Mouse (Mus musculus) limb, embryonic 11.5 days (tissue): ENCODE data around the gene Serpine2. TPM values are rescaled to one million over a fixed set of nuclear protein-coding genes. Genes with fewer than 3 reads are reported as not detected.

ENCODE experiments used
- ATAC-seq: fragments of 200-750 bp; cut with Nextera tagmentation; 2 replicates; pipeline ENCODE4 v1.8.0; 2017; ENCODE audit warnings: low read depth; ENCODE audit not compliant: insufficient number of reproducible peaks, low FRiP score, low TSS enrichment
- DNase-seq: peaks from one replicate; pipeline ENCODE4 v3.0.0-alpha.2; 2015; ENCODE audit warnings: low spot score
- H3K27ac ChIP-seq: fragments of 300-500 bp; sonication (generic); replicated peaks from 2 replicates; pipeline ENCODE4 v1.5.1; 2014; ENCODE audit warnings: low read depth, mild to moderate bottlenecking, low read length
- H3K27me3 ChIP-seq: fragments of 300-500 bp; sonication (generic); 2 replicates; pipeline ENCODE4 v1.6.1; 2014; ENCODE audit warnings: mild to moderate bottlenecking, low read length, mixed read lengths; ENCODE audit not compliant: control insufficient read depth, insufficient read depth
- H3K36me3 ChIP-seq: fragments of 300-500 bp; sonication (generic); 2 replicates; pipeline ENCODE4 v1.6.1; 2014; ENCODE audit warnings: mild to moderate bottlenecking, low read length, moderate library complexity, mixed read lengths; ENCODE audit not compliant: control insufficient read depth, insufficient read depth
- H3K4me1 ChIP-seq: fragments of 300-500 bp; sonication (generic); 2 replicates; pipeline ENCODE4 v1.6.1; 2014; ENCODE audit warnings: low read length, mixed read lengths; ENCODE audit not compliant: control insufficient read depth, insufficient read depth
- H3K4me2 ChIP-seq: fragments of 300-500 bp; sonication (generic); 2 replicates; pipeline ENCODE4 v1.6.1; 2014; ENCODE audit warnings: low read depth, mild to moderate bottlenecking, moderate library complexity; ENCODE audit not compliant: severe bottlenecking
- H3K4me3 ChIP-seq: fragments of 300-500 bp; sonication (generic); 2 replicates; pipeline ENCODE4 v1.5.1; 2014; ENCODE audit warnings: low read depth, low read length
- H3K9ac ChIP-seq: fragments of 300-500 bp; sonication (generic); 2 replicates; pipeline ENCODE4 v1.6.1; 2014; ENCODE audit warnings: mild to moderate bottlenecking, low read length
- H3K9me3 ChIP-seq: fragments of 300-500 bp; sonication (generic); 2 replicates; pipeline ENCODE4 v1.6.1; 2016; ENCODE audit warnings: low read length; ENCODE audit not compliant: control insufficient read depth
- WGBS: fragments of 180-500 bp; shearing (Covaris S2); extraction: QIAGEN DNeasy Blood & Tissue Kit; methylation state at CpG from one replicate; pipeline ENCODE4 v1.1.7; 2014; 5-methylcytosine and 5-hydroxymethylcytosine counted together
- polyA plus RNA-seq: library from polyadenylated mRNA; unstranded; fragments of >200 nt; fragmentation: Nextera tagmentation; extraction: Ambion mirVana; gene quantifications from 2 replicates; pipeline ENCODE4 v1.2.1, GENCODE M21; 2014

Serpine2 gene
- polyA plus RNA-seq, 1 experiment from 2014 or later = 165 TPM

- peak overlapping the region; percentile 88 for H3K4me2 ChIP-seq
- ATAC-seq (0 out of 2 replicates have a peak, but pooled peaks have one; percentile 10), DNase-seq (no peak)
- H3K27me3 ChIP-seq = no peaks in the 10 kb centered on the region
- peak overlapping the region; percentile 89 for H3K9ac ChIP-seq
- H3K27ac ChIP-seq = no peak overlapping the region
- no peaks in the 10 kb centered on the region for H3K36me3 ChIP-seq
- H3K9me3 ChIP-seq = no peaks in the 10 kb centered on the region
- peak overlapping the region; percentile 80 for H3K4me3 ChIP-seq
- H3K4me1 ChIP-seq = peaks cover 16% of the 10 kb centered on the region
- WGBS = 12% methylated on average over 4 of the region's 4 CpGs
These were observed 2.0 kb downstream of the Serpine2 start for GRCm38 (mm10) chr1:79859026-79859425.

GRCm38 (mm10) chr1:79858389-79858994 is 2.5 kb downstream of the Serpine2 start:
- peak overlapping the region; percentile 89 for H3K9ac ChIP-seq
- no peaks in the 10 kb centered on the region for H3K9me3 ChIP-seq
- H3K4me3 ChIP-seq = peak overlapping the region; percentile 80
- peaks cover 16% of the 10 kb centered on the region for H3K4me1 ChIP-seq
- H3K36me3 ChIP-seq = no peaks in the 10 kb centered on the region
- peak overlapping the region; percentile 88 for H3K4me2 ChIP-seq
- no peaks in the 10 kb centered on the region for H3K27me3 ChIP-seq
- peak; percentile 79 for ATAC-seq
- under 1% methylated on average over 62 of the region's 76 CpGs for WGBS
- H3K27ac ChIP-seq = no peak overlapping the region
- peak; percentile 72 for DNase-seq

GRCm38 (mm10) chr1:79857681-79858388 is 3.1 kb downstream of the Serpine2 start:
- DNase-seq (peak; percentile 66), ATAC-seq (no peak)

GRCm38 (mm10) chr1:79856756-79857155 is 4.2 kb downstream of the Serpine2 start:
- H3K4me3 ChIP-seq = no peak overlapping the region
- H3K27ac ChIP-seq = no peak overlapping the region
- H3K27me3 ChIP-seq = no peaks in the 10 kb centered on the region
- H3K9me3 ChIP-seq = no peaks in the 10 kb centered on the region
- DNase-seq (no peak), ATAC-seq (no peak)
- WGBS = 61% methylated on average over 4 of the region's 4 CpGs
- H3K4me1 ChIP-seq = peaks cover 16% of the 10 kb centered on the region
- no peaks in the 10 kb centered on the region for H3K36me3 ChIP-seq
- peak overlapping the region; percentile 22; the same call in 1 of the 2 replicates for H3K4me2 ChIP-seq
- no peak overlapping the region for H3K9ac ChIP-seq

More at GRCm38 (mm10) chr1:79857681-79858388, 3.1 kb downstream of the Serpine2 start:
- Histone ChIP-seq H3K4me1 (peaks cover 16% of the 10 kb centered on the region), H3K27ac (0 out of 2 replicates have a peak overlapping the region, but pooled peaks have one; percentile 14), H3K9me3 (no peaks in the 10 kb centered on the region), H3K4me3 (peak overlapping the region; percentile 80), H3K27me3 (no peaks in the 10 kb centered on the region), H3K9ac (peak overlapping the region; percentile 89), H3K36me3 (no peaks in the 10 kb centered on the region), H3K4me2 (peak overlapping the region; percentile 88)
- 1% methylated on average over 32 of the region's 32 CpGs for WGBS

GRCm38 (mm10) chr1:79853527-79853926 is 7.5 kb downstream of the Serpine2 start:
- no peak overlapping the region for H3K4me3 ChIP-seq
- 93% methylated on average over 3 of the region's 3 CpGs for WGBS
- no peak overlapping the region for H3K4me2 ChIP-seq
- H3K36me3 ChIP-seq = no peaks in the 10 kb centered on the region; the same call in 1 of the 2 replicates
- no peaks in the 10 kb centered on the region for H3K27me3 ChIP-seq
- no peaks in the 10 kb centered on the region for H3K9me3 ChIP-seq
- H3K9ac ChIP-seq = no peak overlapping the region
- 0 out of 2 replicates have a peak, but pooled peaks cover 2% of the 10 kb centered on the region for H3K4me1 ChIP-seq
- no peak for DNase-seq
- no peak overlapping the region for H3K27ac ChIP-seq
- no peak for ATAC-seq

GRCm38 (mm10) chr1:79850341-79850740 is 10.6 kb downstream of the Serpine2 start:
- ATAC-seq = no peak
- no peak overlapping the region for H3K4me2 ChIP-seq
- no peak overlapping the region for H3K27ac ChIP-seq
- H3K27me3 ChIP-seq = no peaks in the 10 kb centered on the region
- H3K4me1 ChIP-seq = no peaks in the 10 kb centered on the region
- no peak overlapping the region for H3K9ac ChIP-seq
- DNase-seq = no peak
- WGBS = 83% methylated on average over 10 of the region's 10 CpGs
- H3K36me3 ChIP-seq = no peaks in the 10 kb centered on the region; the same call in 1 of the 2 replicates
- H3K9me3 ChIP-seq = no peaks in the 10 kb centered on the region
- no peak overlapping the region for H3K4me3 ChIP-seq

- H3K4me2 ChIP-seq = no peak overlapping the region
- WGBS = 87% methylated on average over 3 of the region's 3 CpGs
- H3K9ac ChIP-seq = no peak overlapping the region
- H3K36me3 ChIP-seq = no peaks in the 10 kb centered on the region; the same call in 1 of the 2 replicates
- no peaks in the 10 kb centered on the region for H3K4me1 ChIP-seq
- no peak for ATAC-seq
- no peak overlapping the region for H3K27ac ChIP-seq
- H3K27me3 ChIP-seq = no peaks in the 10 kb centered on the region
- DNase-seq = no peak
- no peaks in the 10 kb centered on the region for H3K9me3 ChIP-seq
- no peak overlapping the region for H3K4me3 ChIP-seq
These were observed 12.3 kb downstream of the Serpine2 start for GRCm38 (mm10) chr1:79848663-79849062.

- no peaks in the 10 kb centered on the region for H3K4me1 ChIP-seq
- no peak overlapping the region for H3K27ac ChIP-seq
- no peaks in the 10 kb centered on the region; the same call in 1 of the 2 replicates for H3K9me3 ChIP-seq
- ATAC-seq (no peak), DNase-seq (no peak)
- 91% methylated on average over 2 of the region's 2 CpGs for WGBS
- no peaks in the 10 kb centered on the region for H3K27me3 ChIP-seq
- no peak overlapping the region for H3K4me3 ChIP-seq
- H3K9ac ChIP-seq = no peak overlapping the region
- no peak overlapping the region for H3K4me2 ChIP-seq
- no peaks in the 10 kb centered on the region; the same call in 1 of the 2 replicates for H3K36me3 ChIP-seq
These were observed 14.1 kb downstream of the Serpine2 start for GRCm38 (mm10) chr1:79846891-79847290.
